Mouse (Mus musculus): Measurements from ENCODE around the gene Fam229a.
A peak's percentile ranks its signal among the peaks of the same experiment; 100 is the strongest.
"Not testable (repeated sequence)": the region's sequence is repeated elsewhere in the genome, so short reads cannot be mapped to it uniquely, and the experiment has no call there.

Fam229a gene

GRCm38 (mm10) chr4:129518519-129518918 lies 27.5 kb downstream of the Fam229a start:
- no peak for DNase-seq (ENCODE audit: low read depth, low spot score)

GRCm38 (mm10) chr4:129525338-129525737 lies 34.3 kb downstream of the Fam229a start:
- DNase-seq (ENCODE audit: low read depth, low spot score), result no peak

DNA sequence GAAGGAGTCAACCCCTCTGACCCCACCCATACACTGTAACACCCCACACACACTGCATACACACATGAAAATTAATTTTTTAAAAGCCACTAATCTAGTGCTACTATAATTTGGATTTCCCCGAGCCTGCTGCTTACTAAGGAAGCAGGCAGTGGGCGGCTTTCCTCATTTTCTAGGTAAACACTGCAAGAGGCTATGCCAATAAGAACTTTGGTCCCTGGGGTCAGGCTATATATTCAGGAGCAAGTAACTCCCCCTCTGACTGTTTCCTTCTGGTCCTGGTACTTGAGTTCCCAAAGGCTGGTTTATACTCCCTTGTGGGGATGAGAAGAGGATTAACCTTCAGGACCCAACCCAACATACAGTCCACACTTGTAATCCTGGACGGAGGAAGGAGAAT lies 34.9 kb downstream of the Fam229a start:
- no peak for DNase-seq (ENCODE audit: low read depth, low spot score)

GRCm38 (mm10) chr4:129528901-129529300 lies 37.9 kb downstream of the Fam229a start:
- not testable (repeated sequence) for DNase-seq (ENCODE audit: low read depth, low spot score)

GRCm38 (mm10) chr4:129540012-129540411 lies 49.0 kb downstream of the Fam229a start:
- peak; percentile 40 for DNase-seq (ENCODE audit: low read depth, low spot score)
